Mouse (Mus musculus) spleen, adult 2 months (tissue): Measurements from ENCODE around the gene Leap2. TPM values are rescaled to one million over a fixed set of nuclear protein-coding genes. Genes with fewer than 3 reads are reported as not detected.
A peak's percentile ranks its signal among the peaks of the same experiment; 100 is the strongest.

Experiments
- DNase-seq, 2 experiments: peaks; one replicate each; pipeline versions ENCODE4 v3.0.0 to v3.0.0-alpha.2; 2012 to 2021; ENCODE audit warnings: low spot score in 2 of 2, low read depth in 1 of 2
- H3K27ac ChIP-seq: fragments of 200-500 bp; 2 replicates; pipeline ENCODE4 v1.5.1; 2012; ENCODE audit warnings: low read length, inconsistent platforms; ENCODE audit not compliant: insufficient read depth
- H3K27me3 ChIP-seq: fragments of 200-500 bp; 2 replicates; pipeline ENCODE4 v1.6.1; 2012; ENCODE audit warnings: mild to moderate bottlenecking, moderate library complexity, low read length, inconsistent platforms; ENCODE audit not compliant: control insufficient read depth, insufficient read depth
- H3K36me3 ChIP-seq: fragments of 200-500 bp; 2 replicates; pipeline ENCODE4 v1.6.1; 2012; ENCODE audit warnings: mild to moderate bottlenecking, low read length, inconsistent platforms; ENCODE audit not compliant: control insufficient read depth, insufficient read depth
- H3K4me1 ChIP-seq: fragments of 200-500 bp; 2 replicates; pipeline ENCODE4 v1.6.1; 2011; ENCODE audit warnings: inconsistent platforms; ENCODE audit not compliant: control insufficient read depth, insufficient read depth, insufficient read length
- H3K4me3 ChIP-seq: fragments of 200-500 bp; 2 replicates; pipeline ENCODE4 v1.5.1; 2011; ENCODE audit warnings: mild to moderate bottlenecking, inconsistent platforms; ENCODE audit not compliant: insufficient read depth, insufficient read length; ENCODE audit errors: extremely low read depth
- CTCF ChIP-seq: fragments of 200-500 bp; IDR thresholded peaks from 2 replicates; pipeline ENCODE4 v1.5.1; 2011; ENCODE audit warnings: mild to moderate bottlenecking, inconsistent platforms; ENCODE audit not compliant: insufficient read depth, insufficient read length, insufficient replicate concordance; ENCODE audit errors: extremely low read depth
- POLR2A ChIP-seq: fragments of 200-500 bp; IDR thresholded peaks from 2 replicates; pipeline ENCODE4 v1.6.1; 2011; ENCODE audit warnings: low read depth, low read length, inconsistent platforms
- WGBS: fragments of 180-500 bp; shearing (Covaris S2); methylation state at CpG from one replicate; pipeline ENCODE4 v1.1.7; 2018; 5-methylcytosine and 5-hydroxymethylcytosine counted together
- polyA plus RNA-seq: library from polyadenylated mRNA; depleted of rRNA; stranded (reverse); fragments of >200 nt; gene quantifications from 2 replicates; pipeline ENCODE4 v1.2.3, GENCODE M21; 2012

Leap2 gene
- polyA plus RNA-seq, 1 experiment: not detected

DNA sequence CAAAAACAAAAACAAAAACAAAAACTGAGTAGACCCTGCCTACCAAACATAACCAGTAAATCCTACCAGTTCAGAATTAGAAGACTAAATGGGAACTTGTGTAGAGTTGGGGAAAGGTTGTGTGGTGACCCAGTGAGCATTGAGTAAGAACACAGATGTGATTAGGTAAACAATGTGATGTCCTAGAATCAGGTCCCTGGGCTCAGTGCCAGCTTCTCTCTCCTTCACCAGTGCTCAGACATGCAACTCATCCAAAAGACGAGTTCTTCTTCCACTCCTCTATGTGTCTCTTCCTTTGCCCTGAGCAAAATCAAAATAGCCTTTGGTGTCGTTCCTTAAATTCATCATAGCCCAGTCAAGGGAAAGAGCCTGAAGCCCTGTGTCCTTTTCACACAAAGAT lies 1.9 kb upstream of the Leap2 start:
- Histone ChIP-seq H3K36me3 (peaks cover 3% of the 10 kb centered on the region; the same call in 1 of the 2 replicates), H3K27me3 (no peaks in the 10 kb centered on the region), H3K4me1 (peaks cover 3% of the 10 kb centered on the region; the same call in 1 of the 2 replicates), H3K27ac (no peak overlapping the region), H3K4me3 (no peak overlapping the region)
- WGBS: 83% methylated on average over 2 of the region's 2 CpGs
- no peak for TF ChIP-seq CTCF
- TF ChIP-seq POLR2A: no peak
- no peak for DNase-seq

DNA sequence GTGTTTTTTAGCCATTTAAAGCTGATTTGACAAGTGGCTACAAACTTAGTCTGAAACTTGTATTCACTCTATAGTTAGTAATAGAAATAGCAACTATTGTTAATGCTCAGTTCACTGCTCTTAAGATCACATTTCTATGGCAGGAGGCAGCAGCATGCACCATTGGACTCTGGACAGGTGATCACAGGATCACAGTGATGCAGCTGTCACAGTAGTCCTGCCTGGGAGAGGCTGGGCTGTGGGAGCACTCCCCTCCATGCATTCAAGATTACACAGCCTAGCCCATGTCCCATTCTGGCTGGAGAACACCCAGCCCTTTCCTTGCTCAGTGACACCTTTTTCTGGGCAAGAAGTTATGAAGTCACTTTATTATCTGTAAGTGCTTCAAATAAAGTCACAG lies 4.9 kb downstream of the Leap2 start:
- H3K27ac ChIP-seq: no peak overlapping the region
- no peak for TF ChIP-seq CTCF
- no peak for TF ChIP-seq POLR2A
- DNase-seq: no peak
- no peaks in the 10 kb centered on the region for H3K4me1 ChIP-seq
- H3K27me3 ChIP-seq: no peaks in the 10 kb centered on the region
- no peak overlapping the region for H3K4me3 ChIP-seq
- H3K36me3 ChIP-seq: peaks cover 29% of the 10 kb centered on the region

DNA sequence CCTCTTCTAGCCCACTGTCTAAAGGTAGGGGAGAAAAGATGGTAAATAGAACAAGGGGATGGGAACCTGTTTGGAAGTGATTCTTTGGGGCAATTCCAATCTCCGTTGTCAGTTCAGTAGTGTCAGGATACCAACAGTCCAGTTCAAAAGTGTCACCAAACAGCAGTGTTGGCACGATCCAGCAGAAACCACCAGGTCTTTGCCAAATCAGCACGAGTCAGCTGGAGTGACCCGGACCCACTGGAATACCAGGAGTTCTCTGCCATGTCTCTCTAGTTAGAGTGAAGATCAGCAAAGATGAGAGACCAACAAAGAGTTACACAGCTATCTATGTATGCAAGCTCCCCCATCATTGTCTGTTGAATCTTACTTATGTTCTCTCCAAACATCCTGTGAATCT lies 9.1 kb downstream of the Leap2 start:
- Histone ChIP-seq H3K27me3 (no peaks in the 10 kb centered on the region), H3K4me3 (no peak overlapping the region), H3K4me1 (no peaks in the 10 kb centered on the region), H3K36me3 (peaks cover 47% of the 10 kb centered on the region), H3K27ac (no peak overlapping the region)
- TF ChIP-seq POLR2A: no peak
- DNase-seq: no peak
- 90% methylated on average over 4 of the region's 4 CpGs for WGBS

DNA sequence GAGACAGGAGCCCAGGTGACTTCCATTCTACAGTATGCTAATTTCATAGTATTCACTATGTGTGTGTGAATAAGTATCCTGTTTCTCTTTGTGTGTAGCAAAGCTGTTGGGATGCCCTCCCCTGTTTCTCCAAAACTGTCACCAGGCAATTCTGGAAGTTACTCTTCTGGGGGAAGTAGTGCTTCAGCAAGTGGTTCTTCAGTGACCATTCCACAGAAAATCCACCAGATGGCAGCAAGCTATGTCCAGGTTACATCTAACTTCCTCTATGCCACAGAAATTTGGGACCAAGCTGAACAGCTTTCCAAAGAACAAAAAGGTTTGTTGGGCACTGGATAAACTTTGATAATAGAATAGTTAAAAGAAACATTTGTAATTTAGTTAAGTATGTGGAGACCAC lies 11.2 kb downstream of the Leap2 start:
- Histone ChIP-seq H3K27me3 (no peaks in the 10 kb centered on the region), H3K27ac (no peak overlapping the region), H3K36me3 (peaks cover 47% of the 10 kb centered on the region), H3K4me1 (no peaks in the 10 kb centered on the region), H3K4me3 (no peak overlapping the region)
- no peak for DNase-seq
- TF ChIP-seq CTCF (peak; percentile 3; the same call in 1 of the 2 replicates), POLR2A (no peak)

DNA sequence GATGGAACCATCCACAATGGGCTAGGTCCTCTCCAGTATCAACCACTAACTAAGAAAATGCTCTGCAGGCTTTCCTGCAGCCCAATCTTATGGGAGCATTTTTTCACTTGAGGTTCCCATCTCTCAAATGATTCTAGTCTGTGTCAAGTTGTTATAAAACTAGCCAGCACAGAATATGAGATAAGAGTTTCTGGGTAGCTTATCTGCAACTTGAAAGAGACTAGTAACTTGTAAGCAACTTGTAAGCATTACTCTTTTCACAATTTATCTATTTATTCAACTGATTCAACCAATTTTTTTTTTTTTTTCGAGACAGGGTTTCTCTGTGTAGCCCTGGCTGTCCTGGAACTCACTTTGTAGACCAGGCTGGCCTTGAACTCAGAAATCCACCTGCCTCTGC lies 19.3 kb downstream of the Leap2 start:
- 77% methylated on average over 1 of the region's 1 CpGs for WGBS
- no peak for DNase-seq
- H3K36me3 ChIP-seq: peaks cover 47% of the 10 kb centered on the region

DNA sequence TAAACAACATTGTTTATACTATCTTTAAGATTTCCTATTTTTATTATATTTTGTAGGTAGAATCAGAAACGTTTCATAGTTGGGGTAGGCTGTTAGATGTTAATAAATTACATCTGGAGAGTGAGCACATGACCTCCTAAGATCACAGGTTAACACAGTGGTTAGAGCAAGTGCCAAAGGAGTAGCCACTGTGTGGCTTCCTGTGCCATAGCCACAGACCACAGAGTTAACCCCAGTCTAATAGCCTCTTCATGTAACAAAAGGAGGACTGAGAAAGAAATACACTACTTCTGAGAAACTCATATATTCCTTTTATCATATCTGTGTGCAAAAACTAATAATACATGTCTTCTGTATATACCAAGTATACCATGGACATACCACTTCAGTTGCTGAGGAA lies 29.1 kb downstream of the Leap2 start:
- no peaks in the 10 kb centered on the region for H3K4me1 ChIP-seq
- H3K27ac ChIP-seq: no peak overlapping the region
- TF ChIP-seq CTCF (no peak), POLR2A (no peak)
- WGBS: 22% methylated on average over 1 of the region's 1 CpGs
- no peak for DNase-seq
- H3K36me3 ChIP-seq: peaks cover 21% of the 10 kb centered on the region
- no peak overlapping the region for H3K4me3 ChIP-seq
- no peaks in the 10 kb centered on the region for H3K27me3 ChIP-seq

More for the DNA sequence above, 19.3 kb downstream of the Leap2 start:
- H3K4me1 ChIP-seq: no peaks in the 10 kb centered on the region
- H3K27me3 ChIP-seq: no peaks in the 10 kb centered on the region
- no peak overlapping the region for H3K4me3 ChIP-seq
- no peak for TF ChIP-seq CTCF
- TF ChIP-seq POLR2A: no peak
- no peak overlapping the region for H3K27ac ChIP-seq

DNA sequence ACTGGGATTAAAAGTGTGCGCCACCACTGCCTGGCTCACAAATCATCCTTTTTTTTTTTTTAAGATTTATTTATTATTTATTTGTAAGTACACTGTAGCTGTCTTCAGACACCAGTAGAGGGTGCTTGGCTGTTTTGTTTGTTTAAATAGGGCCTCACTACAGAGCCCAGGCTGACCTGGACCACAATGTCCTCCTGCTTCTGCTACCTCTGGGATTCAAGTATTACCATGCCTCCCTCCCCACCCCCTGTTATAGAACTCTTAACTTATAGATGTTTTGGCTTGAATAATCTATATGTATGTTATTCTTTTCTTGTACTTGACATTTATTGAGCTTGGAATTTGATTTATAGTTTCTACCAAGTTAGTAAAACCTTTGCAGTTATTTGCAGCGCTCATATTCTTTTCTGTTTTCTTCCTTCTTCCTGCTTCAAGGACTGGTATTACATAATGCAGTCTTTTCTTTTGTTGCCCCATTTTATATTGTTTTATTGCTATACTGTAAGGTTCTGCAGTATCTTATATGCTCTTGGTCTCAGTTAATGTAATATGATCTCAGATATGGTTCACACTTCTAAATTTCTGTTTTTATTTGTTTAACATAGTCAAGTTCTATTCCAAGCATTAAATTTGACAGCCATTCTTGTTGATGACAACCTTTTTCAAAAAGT lies 39.1 kb downstream of the Leap2 start:
- H3K27me3 ChIP-seq: no peaks in the 10 kb centered on the region
- no peaks in the 10 kb centered on the region for H3K4me1 ChIP-seq
- no peak for DNase-seq
- TF ChIP-seq CTCF: no peak
- no peak for TF ChIP-seq POLR2A
- H3K27ac ChIP-seq: no peak overlapping the region
- 96% methylated on average over 2 of the region's 2 CpGs for WGBS
- H3K4me3 ChIP-seq: no peak overlapping the region
- peaks cover 6% of the 10 kb centered on the region for H3K36me3 ChIP-seq
